Mouse (Mus musculus) midbrain, postnatal 0 days (tissue): ENCODE data around the gene Stk39. TPM values are rescaled to one million over a fixed set of nuclear protein-coding genes. Genes with fewer than 3 reads are reported as not detected.

ENCODE experiments used
- ATAC-seq: fragments of 200-750 bp; cut with Nextera tagmentation; 2 replicates; pipeline ENCODE4 v1.8.0; 2017; ENCODE audit warnings: moderate number of reproducible peaks, mild to moderate bottlenecking, moderate TSS enrichment, moderate library complexity; ENCODE audit not compliant: low FRiP score
- DNase-seq: peaks from one replicate; pipeline ENCODE4 v3.0.0-alpha.2; 2015; ENCODE audit warnings: low spot score
- H3K27ac ChIP-seq: fragments of 300-500 bp; sonication (generic); 2 replicates; pipeline ENCODE4 v1.5.1; 2014; ENCODE audit warnings: low read depth, mild to moderate bottlenecking, low read length, mixed read lengths
- H3K27me3 ChIP-seq: fragments of 300-500 bp; sonication (generic); 2 replicates; pipeline ENCODE4 v1.6.1; 2014; ENCODE audit warnings: low read length, control low read depth, mixed read lengths; ENCODE audit not compliant: insufficient read depth
- H3K36me3 ChIP-seq: fragments of 300-500 bp; sonication (generic); 2 replicates; pipeline ENCODE4 v1.6.1; 2014; ENCODE audit warnings: low read length, control low read depth, mixed read lengths; ENCODE audit not compliant: insufficient read depth
- H3K4me1 ChIP-seq: fragments of 300-500 bp; sonication (generic); 2 replicates; pipeline ENCODE4 v1.6.1; 2014; ENCODE audit warnings: mild to moderate bottlenecking, control low read depth, antibody characterized with exemption, low read length, mixed read lengths; ENCODE audit not compliant: insufficient read depth
- H3K4me2 ChIP-seq: fragments of 300-500 bp; sonication (generic); 2 replicates; pipeline ENCODE4 v1.6.1; 2014; ENCODE audit warnings: low read depth, mild to moderate bottlenecking, low read length, mixed read lengths; ENCODE audit not compliant: poor library complexity, severe bottlenecking
- H3K4me3 ChIP-seq: fragments of 300-500 bp; sonication (generic); 2 replicates; pipeline ENCODE4 v1.5.1; 2014; ENCODE audit warnings: low read depth, mild to moderate bottlenecking, low read length, moderate library complexity
- H3K9ac ChIP-seq: fragments of 300-500 bp; sonication (generic); replicated peaks from 2 replicates; pipeline ENCODE4 v1.6.1; 2014; ENCODE audit warnings: mild to moderate bottlenecking, low read length, moderate library complexity, mixed read lengths; ENCODE audit not compliant: poor library complexity, severe bottlenecking
- H3K9me3 ChIP-seq: fragments of 300-500 bp; sonication (generic); 2 replicates; pipeline ENCODE4 v1.6.1; 2016; ENCODE audit warnings: low read length, control low read depth
- CTCF ChIP-seq: IDR thresholded peaks from 2 replicates; pipeline ENCODE4 v1.5.1; 2016; ENCODE audit warnings: antibody characterized with exemption, mild to moderate bottlenecking
- WGBS: fragments of 180-500 bp; shearing (Covaris S2); extraction: QIAGEN DNeasy Blood & Tissue Kit; methylation state at CpG from one replicate; pipeline ENCODE4 v1.1.7; 2014; 5-methylcytosine and 5-hydroxymethylcytosine counted together
- polyA plus RNA-seq: library from polyadenylated mRNA; unstranded; fragments of >200 nt; fragmentation: Nextera tagmentation; extraction: Ambion mirVana; gene quantifications from 2 replicates; pipeline ENCODE4 v1.2.1, GENCODE M21; 2015
- total RNA-seq: library from RNA; depleted of rRNA; stranded (reverse); fragments of >200 nt; gene quantifications from 2 replicates; pipeline ENCODE4 v1.2.3, GENCODE M21; 2014

The Stk39 gene
- total and polyA plus RNA-seq, 2 experiments from 2014 or later: 23.4 to 33.9 TPM

DNA sequence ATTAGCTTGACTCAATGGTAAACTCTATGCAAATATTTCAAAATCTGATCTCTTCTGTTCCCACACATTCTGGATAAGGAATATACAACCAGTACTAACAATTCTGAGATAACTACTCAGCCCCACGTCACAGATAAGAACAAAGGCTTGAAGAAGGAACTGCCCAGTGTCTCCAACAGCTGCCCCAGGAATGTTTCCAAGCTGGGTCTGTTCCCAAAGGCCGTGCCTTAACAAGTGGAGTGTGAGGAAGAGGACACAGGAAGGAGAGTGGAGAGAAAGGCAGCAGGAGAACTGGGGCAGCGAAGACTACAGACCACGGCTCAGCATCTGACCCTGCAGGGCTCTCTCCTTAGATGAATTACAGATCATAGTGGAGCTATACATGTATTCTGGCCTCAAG, 39.2 kb downstream of the Stk39 start:
- Histone ChIP-seq H3K4me1 (no peaks in the 10 kb centered on the region; the same call in 1 of the 2 replicates), H3K27me3 (no peaks in the 10 kb centered on the region), H3K9me3 (no peaks in the 10 kb centered on the region), H3K36me3 (no peaks in the 10 kb centered on the region), H3K9ac (no peak overlapping the region), H3K4me3 (no peak overlapping the region), H3K4me2 (no peak overlapping the region), H3K27ac (no peak overlapping the region)
- no peak for TF ChIP-seq CTCF
- ATAC-seq (no peak), DNase-seq (no peak)
- 70% methylated on average over 4 of the region's 4 CpGs for WGBS

- Histone ChIP-seq H3K4me1 (no peaks in the 10 kb centered on the region; the same call in 1 of the 2 replicates), H3K9ac (no peak overlapping the region), H3K9me3 (no peaks in the 10 kb centered on the region), H3K4me2 (no peak overlapping the region), H3K36me3 (no peaks in the 10 kb centered on the region), H3K4me3 (no peak overlapping the region), H3K27ac (no peak overlapping the region), H3K27me3 (no peaks in the 10 kb centered on the region)
- TF ChIP-seq CTCF: no peak
- 88% methylated on average over 14 of the region's 14 CpGs for WGBS
- ATAC-seq (no peak), DNase-seq (no peak)
Observed at GRCm38 (mm10) chr2:68431024-68431962, 40.8 kb downstream of the Stk39 start.

GRCm38 (mm10) chr2:68430493-68430892, 41.6 kb downstream of the Stk39 start:
- WGBS: 92% methylated on average over 5 of the region's 5 CpGs
- Histone ChIP-seq H3K4me3 (no peak overlapping the region), H3K9ac (no peak overlapping the region), H3K36me3 (no peaks in the 10 kb centered on the region), H3K27me3 (no peaks in the 10 kb centered on the region), H3K4me1 (no peaks in the 10 kb centered on the region; the same call in 1 of the 2 replicates), H3K27ac (no peak overlapping the region), H3K4me2 (no peak overlapping the region), H3K9me3 (no peaks in the 10 kb centered on the region)
- no peak for DNase-seq
- ATAC-seq: no peak
- peak; percentile 31 for TF ChIP-seq CTCF

DNA sequence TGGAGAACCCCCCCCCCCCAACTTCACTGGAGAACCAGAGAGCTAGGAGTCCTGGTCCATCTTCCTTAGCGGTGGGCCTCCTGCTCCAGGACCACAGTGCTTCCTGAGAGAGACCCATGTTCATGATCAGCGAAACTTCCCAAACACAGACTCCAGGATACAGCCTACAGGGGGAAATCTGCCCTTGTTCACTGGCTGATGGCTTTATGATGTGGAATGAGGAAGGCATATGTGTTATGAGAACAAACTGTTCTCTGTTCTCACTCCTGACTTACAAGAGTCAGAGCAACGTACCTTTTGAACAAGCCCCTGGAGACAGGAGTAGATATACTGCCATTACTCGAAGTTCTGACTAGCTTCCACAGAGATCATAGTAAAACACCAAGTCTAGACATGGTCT, 42.6 kb downstream of the Stk39 start:
- Histone ChIP-seq H3K9ac (no peak overlapping the region), H3K36me3 (no peaks in the 10 kb centered on the region), H3K27me3 (no peaks in the 10 kb centered on the region), H3K27ac (no peak overlapping the region), H3K4me3 (no peak overlapping the region), H3K9me3 (no peaks in the 10 kb centered on the region), H3K4me2 (no peak overlapping the region), H3K4me1 (no peaks in the 10 kb centered on the region)
- WGBS: 95% methylated on average over 4 of the region's 4 CpGs
- DNase-seq (no peak), ATAC-seq (no peak)
- no peak for TF ChIP-seq CTCF

- H3K4me1 ChIP-seq: no peaks in the 10 kb centered on the region
- no peaks in the 10 kb centered on the region for H3K27me3 ChIP-seq
- no peaks in the 10 kb centered on the region for H3K36me3 ChIP-seq
- H3K9me3 ChIP-seq: no peaks in the 10 kb centered on the region
- no peak for TF ChIP-seq CTCF
- no peak overlapping the region for H3K9ac ChIP-seq
- no peak overlapping the region for H3K27ac ChIP-seq
- H3K4me2 ChIP-seq: no peak overlapping the region
- 69% methylated on average over 5 of the region's 5 CpGs for WGBS
- ATAC-seq (no peak), DNase-seq (no peak)
- H3K4me3 ChIP-seq: no peak overlapping the region
Observed at GRCm38 (mm10) chr2:68426977-68427577, 45.0 kb downstream of the Stk39 start.

DNA sequence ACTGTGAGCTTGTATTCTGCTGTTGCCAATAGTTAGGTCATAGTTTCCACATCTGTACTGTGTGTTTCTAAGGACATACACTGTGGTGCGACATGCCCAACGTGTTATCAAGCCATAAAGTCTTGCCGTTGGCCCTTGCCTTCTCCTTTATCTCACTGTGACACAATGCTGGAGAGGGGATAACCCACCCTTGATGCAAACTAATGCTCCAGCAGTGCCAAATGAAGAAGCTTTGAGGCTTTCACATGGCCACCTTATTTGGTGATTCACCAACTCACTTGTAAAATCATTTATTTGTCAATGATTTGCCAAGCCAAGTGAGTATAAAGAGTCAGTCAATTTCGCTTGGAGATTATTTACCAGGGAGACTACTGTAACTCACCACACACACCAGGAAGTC, 46.0 kb downstream of the Stk39 start:
- WGBS: 96% methylated on average over 4 of the region's 4 CpGs
- H3K9me3 ChIP-seq: no peaks in the 10 kb centered on the region
- H3K4me1 ChIP-seq: no peaks in the 10 kb centered on the region
- no peaks in the 10 kb centered on the region for H3K36me3 ChIP-seq
- H3K4me3 ChIP-seq: no peak overlapping the region
- no peak for ATAC-seq
- DNase-seq: no peak
- H3K27me3 ChIP-seq: no peaks in the 10 kb centered on the region
- no peak overlapping the region for H3K9ac ChIP-seq
- no peak overlapping the region for H3K4me2 ChIP-seq
- TF ChIP-seq CTCF: no peak
- no peak overlapping the region for H3K27ac ChIP-seq
